Mouse (Mus musculus): ENCODE measurements at regions not wholly inside any gene's neighbourhood (a gene's known extent, or its start where the extent isn't known, plus 50 kb on each side); places are given as distances from the start of the nearest gene placed in this dataset.

DNA sequence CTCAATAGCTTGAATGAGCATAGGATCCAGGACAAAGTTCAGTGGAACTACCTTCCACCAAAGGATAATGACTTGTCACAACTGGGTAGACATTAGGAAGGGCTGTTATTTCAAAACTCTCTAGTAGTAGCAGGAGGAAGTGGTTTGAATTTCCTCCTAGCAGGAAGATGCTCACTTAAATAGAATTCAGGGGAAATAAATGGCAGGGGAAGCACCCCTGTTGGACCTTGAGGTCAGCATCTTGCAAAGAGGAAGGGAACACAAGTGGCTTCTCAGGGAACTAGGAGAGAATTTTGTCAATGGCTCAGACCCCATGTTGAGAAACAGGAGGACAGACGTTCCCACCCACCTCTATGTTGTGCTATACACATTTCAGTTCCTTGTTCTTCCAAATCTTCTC, 178.4 kb upstream of the Jun start:
- no peak for DNase-seq (ENCODE audit: low spot score)

DNA sequence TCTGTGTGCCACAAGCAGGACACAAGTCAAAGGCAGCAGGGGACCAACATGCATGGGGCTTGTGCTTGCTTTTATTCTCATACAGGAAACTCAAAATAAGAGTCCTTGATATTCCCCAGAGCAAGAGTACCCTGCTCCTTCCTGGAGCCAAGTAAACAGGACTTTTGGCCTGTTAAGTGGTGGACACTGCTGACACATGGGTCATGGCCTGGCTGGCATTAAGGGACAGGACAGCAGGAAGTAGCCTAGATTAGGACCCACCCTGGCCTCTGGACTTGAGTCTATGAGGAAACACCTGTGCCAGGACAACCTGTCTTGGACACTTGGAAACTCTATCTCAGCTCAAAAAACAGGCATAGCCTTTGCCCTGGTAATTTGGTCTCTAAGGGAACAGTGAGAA, 181.0 kb upstream of the Jun start:
- no peak for DNase-seq (ENCODE audit: low spot score)

GRCm38 (mm10) chr4:95234030-95234555, 182.1 kb upstream of the Jun start:
- DNase-seq (ENCODE audit: low spot score) = no peak

DNA sequence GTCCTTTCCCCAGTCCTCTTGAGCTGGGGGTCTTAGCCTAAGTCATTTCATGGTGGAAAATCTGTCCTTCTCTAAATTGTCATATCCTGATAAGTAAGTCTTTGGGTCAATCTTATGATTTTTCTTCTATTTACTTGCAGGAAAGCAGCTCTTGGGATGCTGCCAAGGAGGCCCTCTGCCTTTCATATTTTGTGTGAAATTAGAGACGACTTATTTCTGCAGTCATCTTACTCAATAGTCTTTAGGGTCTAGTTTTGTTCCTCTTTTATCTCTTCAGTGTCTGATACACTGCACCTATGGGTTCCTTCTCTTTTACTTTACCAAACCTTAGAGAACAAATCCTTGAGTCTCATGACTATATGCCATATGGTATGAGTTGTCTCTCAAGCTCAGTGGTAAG, 196.0 kb upstream of the Jun start:
- no peak for DNase-seq (ENCODE audit: low spot score)

GRCm38 (mm10) chr4:95249031-95249430, 197.0 kb upstream of the Jun start:
- no peak for DNase-seq (ENCODE audit: low spot score)

DNA sequence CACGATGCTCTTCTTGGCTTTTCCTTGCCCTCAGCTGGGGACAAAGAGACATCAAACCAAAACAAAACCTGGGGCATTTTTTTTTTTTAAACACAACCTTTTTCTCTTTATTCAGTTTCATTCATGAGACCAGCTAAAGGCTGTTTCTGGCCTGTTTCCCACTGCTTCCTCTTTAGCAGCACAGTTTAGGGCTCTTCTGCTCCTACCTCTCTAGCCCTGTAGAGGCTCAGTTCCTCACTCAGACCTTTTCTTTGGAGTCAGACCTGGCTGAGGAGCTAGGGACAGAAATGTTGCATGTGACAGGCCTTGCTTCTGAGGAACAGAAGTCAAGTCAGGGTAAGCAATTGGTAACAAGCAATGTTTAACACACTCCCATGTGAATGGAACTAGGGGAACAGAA, 198.1 kb upstream of the Jun start:
- no peak for DNase-seq (ENCODE audit: low spot score)

DNA sequence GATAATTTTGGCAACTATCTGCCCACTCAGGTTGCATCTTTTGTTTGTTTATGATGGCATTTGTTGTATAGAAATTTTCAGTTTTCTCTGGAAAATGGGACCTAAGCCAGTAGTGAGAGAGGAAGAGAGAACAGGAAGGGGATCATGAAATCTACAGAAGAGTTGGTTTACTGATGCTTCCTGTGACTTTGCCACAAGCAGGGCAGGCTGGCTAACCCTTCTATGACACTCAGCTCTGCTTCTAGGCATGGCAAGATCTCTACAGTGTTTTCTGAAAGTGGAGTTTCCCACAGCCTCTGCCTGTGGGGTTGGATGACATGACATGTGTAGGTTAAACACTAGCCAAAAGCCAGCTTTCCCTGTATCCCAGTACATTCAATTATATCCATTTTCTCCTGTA, 217.7 kb upstream of the Jun start:
- no peak for DNase-seq (ENCODE audit: low spot score)

- DNase-seq (ENCODE audit: low spot score) = no peak
Measured at GRCm38 (mm10) chr4:95270389-95270788, 218.4 kb upstream of the Jun start.

GRCm38 (mm10) chr4:95276231-95276630, 224.2 kb upstream of the Jun start:
- DNase-seq (ENCODE audit: low spot score) = no peak

- no peak for DNase-seq (ENCODE audit: low spot score)
Measured at GRCm38 (mm10) chr4:95277989-95278713, 226.1 kb upstream of the Jun start.

- DNase-seq (ENCODE audit: low spot score) = peak; percentile 34
Measured at GRCm38 (mm10) chr4:95278714-95279095, 226.7 kb upstream of the Jun start.

GRCm38 (mm10) chr4:95279200-95279599, 227.2 kb upstream of the Jun start:
- DNase-seq (ENCODE audit: low spot score) = no peak

GRCm38 (mm10) chr4:95282083-95282482, 230.1 kb upstream of the Jun start:
- no peak for DNase-seq (ENCODE audit: low spot score)

DNA sequence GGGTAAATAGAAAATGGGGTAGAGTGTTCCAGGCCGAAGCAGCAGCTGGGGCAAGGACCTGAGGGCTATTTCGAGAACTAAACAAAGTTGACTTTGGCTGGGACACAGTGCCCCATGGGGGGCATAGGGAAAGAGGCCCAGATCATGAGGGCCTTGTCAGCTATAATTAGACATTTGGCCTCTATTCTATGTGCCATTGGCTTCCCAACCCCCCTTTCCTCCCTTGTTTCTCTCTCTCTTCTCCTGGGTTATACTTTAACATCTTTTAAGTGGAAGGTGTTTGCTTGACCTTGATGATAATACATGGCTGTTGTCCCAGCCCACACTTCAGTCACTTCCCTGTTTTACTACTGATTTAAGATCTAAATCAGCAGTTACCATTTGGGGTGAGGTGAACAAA, 231.8 kb upstream of the Jun start:
- DNase-seq (ENCODE audit: low spot score) = no peak

DNA sequence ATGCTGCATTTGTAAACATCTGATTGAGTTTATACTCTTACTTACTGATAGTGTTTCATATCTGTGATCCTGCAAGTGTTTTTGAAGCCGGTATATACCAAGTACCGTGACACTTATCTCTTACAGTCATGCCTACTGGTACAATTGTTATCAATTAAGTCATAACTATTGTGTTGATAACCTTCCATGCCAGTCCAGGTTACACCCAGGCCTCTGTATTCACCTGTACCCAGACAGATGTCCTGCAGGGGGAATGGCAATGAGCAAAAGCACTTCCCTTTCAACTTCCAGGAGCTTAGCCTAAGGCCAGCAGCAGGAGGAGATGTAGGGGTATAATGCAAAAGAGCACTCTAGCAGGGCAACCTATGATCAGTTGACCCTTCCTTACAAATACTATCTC, 232.2 kb upstream of the Jun start:
- no peak for DNase-seq (ENCODE audit: low spot score)

- no peak for DNase-seq (ENCODE audit: low spot score)
Measured at GRCm38 (mm10) chr4:95284696-95285095, 232.7 kb upstream of the Jun start.

GRCm38 (mm10) chr4:95290321-95290720, 238.3 kb upstream of the Jun start:
- DNase-seq (ENCODE audit: low spot score) = no peak

DNA sequence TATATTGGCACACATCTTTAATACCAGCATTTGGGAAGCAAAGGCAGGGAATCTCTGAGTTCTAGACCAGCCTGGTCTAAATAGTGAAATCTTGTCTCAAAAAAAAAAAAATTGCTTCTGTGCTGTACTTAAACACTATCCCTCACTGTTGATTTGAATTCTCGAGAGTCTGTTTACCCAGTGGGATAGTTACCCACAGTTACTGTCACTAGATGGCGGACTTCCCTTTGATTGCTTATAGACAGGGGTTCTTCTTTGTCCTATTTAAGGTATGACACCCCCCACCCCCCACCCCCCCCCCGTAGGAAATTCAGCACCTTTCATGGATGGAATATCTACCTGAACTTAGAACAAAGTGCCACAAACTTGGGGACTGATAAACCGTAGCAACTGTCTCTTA, 242.1 kb upstream of the Jun start:
- no peak for DNase-seq (ENCODE audit: low spot score)

- DNase-seq (ENCODE audit: low spot score) = no peak
Measured at GRCm38 (mm10) chr4:95301907-95302306, 249.9 kb upstream of the Jun start.

DNA sequence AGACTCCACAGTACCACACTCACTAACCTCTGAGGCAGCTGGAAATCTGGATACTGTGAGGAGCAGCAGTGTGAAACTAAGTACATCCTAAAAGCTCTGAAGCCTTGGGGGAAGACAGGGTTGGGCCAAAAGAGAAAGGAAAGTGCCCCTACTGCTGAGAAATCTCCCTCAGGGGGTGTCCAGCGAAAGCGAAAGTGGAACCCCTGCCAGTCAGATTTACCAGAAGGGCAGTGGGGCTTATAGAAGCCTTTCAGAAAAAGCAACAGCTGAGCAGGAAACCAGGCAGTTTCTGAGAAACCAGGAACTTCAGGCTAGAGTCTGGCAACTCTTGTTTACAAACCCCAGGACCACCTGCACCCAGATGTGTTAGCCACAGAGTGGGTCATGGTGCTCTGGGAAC, 251.3 kb upstream of the Jun start:
- peak; percentile 7 for DNase-seq (ENCODE audit: low spot score)

DNA sequence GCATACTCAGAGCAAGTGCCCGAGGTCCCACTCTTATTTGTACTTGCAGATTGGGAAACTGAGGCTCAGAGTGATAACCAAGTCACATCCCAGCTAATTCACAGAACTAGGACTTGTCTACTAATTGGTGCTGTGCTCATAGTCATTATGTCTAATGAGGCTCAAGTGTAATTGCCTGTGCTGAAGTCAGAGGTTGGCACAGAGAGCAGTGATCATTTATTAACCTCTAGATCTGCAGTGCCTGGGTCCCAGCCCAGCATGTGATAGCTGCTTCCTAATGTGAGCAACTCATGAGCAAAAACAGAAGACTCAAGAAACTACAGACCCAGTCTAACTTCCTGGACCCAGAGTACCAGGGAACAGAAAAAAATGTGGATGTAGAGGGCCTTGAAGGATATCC, 252.0 kb upstream of the Jun start:
- no peak for DNase-seq (ENCODE audit: low spot score)

DNA sequence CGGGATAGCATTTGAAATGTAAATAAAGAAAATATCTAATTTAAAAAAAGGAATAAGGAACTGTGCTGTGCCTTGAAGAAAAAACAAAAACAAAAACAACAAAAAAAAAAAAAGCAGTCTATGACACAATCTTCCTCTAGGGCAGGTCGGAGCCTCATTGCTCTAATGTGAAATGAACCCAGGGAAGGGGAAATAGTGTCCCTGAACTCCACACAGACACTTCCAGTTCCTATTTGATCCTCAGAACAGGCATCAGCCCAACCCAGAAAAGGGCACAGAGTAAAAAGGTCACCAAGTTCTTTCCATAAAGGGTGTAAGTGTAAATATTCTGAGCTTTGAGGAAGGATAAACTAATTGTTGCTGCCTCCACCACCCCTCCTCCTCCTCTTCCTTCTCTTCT, 250.2 kb upstream of the Fggy start:
- DNase-seq (ENCODE audit: low spot score) = no peak

- DNase-seq (ENCODE audit: low spot score) = no peak
Measured at GRCm38 (mm10) chr4:95308469-95308895, 248.8 kb upstream of the Fggy start.

DNA sequence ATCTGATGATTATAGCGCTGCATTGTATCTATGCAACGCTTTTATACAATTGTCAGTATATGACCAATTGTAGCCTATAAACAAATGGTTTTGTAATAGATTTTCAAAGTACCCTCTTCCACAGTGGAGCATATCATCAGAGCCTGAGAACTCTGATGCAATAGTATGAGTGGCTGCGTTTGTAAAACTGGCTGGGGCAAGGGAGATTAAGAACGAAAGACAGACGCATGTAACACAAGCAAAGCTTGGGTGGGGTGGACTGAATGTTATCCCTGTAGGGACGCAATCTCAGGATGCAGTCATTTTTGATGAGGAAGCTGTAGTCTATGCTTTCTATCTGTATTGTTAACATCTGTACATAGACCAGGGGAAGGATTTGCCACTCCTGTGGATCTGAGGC, 246.9 kb upstream of the Fggy start:
- DNase-seq (ENCODE audit: low spot score) = no peak
